Mouse (Mus musculus): ENCODE data around the gene Slc25a34. TPM values are rescaled to one million over a fixed set of nuclear protein-coding genes. Genes with fewer than 3 reads are reported as not detected.

Gene Slc25a34
- total and polyA plus RNA-seq, 3 experiments, result 0.16 TPM; not detected in 2

DNA sequence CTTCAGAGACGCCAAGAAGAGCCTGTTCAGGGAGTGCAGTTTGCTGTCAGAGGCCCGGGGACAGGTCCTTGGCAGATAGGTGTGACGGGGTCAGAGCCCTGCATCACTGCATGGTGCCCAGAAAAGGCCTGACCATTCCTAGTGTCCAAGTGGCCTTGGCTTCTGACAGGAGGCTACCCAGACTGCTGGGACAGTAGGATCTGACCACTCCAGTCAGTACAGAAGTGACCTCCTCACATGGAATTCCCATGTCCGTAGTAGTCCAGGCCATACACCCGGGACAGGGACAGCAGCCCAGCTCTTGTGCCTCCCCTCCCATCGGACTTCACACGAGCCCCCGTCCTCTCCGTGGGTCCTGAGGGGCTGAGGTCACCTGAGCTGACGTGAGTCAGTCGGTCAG, 6.4 kb upstream of the Slc25a34 start:
- DNase-seq (ENCODE audit: low spot score), result no peak
- Histone ChIP-seq H3K4me1 (ENCODE audit: insufficient read depth, low read depth, low read length) (peaks cover 3% of the 10 kb centered on the region; the same call in 1 of the 2 replicates), H3K9me3 (replicated peaks) (no peaks in the 10 kb centered on the region), H3K4me3 (ENCODE audit: low read depth, low read length) (0 out of 2 replicates have a peak overlapping the region, but pooled peaks have one; percentile 1), H3K36me3 (replicated peaks) (peaks cover 96% of the 10 kb centered on the region), H3K27me3 (ENCODE audit: insufficient read depth, low read length) (no peaks in the 10 kb centered on the region)
- ATAC-seq (ENCODE audit: extremely low read depth, insufficient number of reproducible peaks, low FRiP score, poor library complexity, severe bottlenecking), result no peak
- no peak for TF ChIP-seq GATA1 (IDR thresholded peaks at IDR 0.05; ENCODE audit: borderline replicate concordance, low read length)
- no peak for TF ChIP-seq CTCF (IDR thresholded peaks at IDR 0.05; ENCODE audit: low read depth, low read length)
- TF ChIP-seq GATA2 (IDR thresholded peaks at IDR 0.05; ENCODE audit: borderline replicate concordance, low read depth, low read length), result no peak
- TF ChIP-seq POLR2AphosphoS5 (IDR thresholded peaks at IDR 0.05; ENCODE audit: insufficient replicate concordance, low read depth, low read length), result no peak
- no peak for TF ChIP-seq TAL1 (conservative IDR thresholded peaks at IDR 0.05; ENCODE audit: low read depth, low read length)

DNA sequence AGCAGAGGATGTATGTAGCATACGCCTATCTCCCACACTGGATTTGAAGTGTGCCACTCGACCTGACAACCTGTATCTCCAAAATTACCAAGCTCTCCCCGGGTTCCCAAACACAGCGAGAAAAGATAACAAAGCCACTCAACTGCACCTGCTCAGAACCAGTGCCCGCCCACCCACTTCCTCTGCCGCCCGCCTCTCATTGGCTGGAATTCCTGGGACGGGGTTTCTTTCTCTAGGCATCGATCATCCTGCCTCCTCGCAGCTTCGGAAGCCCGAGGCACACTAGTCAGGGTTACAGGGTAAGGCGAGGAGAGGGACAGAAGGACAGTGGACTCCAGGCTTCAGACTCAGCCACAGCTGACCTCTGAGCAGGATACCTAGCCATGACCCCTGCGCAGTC, 5.0 kb upstream of the Slc25a34 start:
- H3K4me1 ChIP-seq (ENCODE audit: insufficient read depth, low read depth, low read length), result peaks cover 5% of the 10 kb centered on the region
- H3K36me3 ChIP-seq (replicated peaks), result peaks cover 84% of the 10 kb centered on the region
- no peak for DNase-seq (ENCODE audit: low spot score)
- no peak for ATAC-seq (ENCODE audit: extremely low read depth, insufficient number of reproducible peaks, low FRiP score, poor library complexity, severe bottlenecking)
- TF ChIP-seq CTCF (IDR thresholded peaks at IDR 0.05; ENCODE audit: low read depth, low read length) (no peak), GATA1 (IDR thresholded peaks at IDR 0.05; ENCODE audit: borderline replicate concordance, low read length) (no peak), POLR2AphosphoS5 (IDR thresholded peaks at IDR 0.05; ENCODE audit: insufficient replicate concordance, low read depth, low read length) (no peak), TAL1 (conservative IDR thresholded peaks at IDR 0.05; ENCODE audit: low read depth, low read length) (no peak), GATA2 (IDR thresholded peaks at IDR 0.05; ENCODE audit: borderline replicate concordance, low read depth, low read length) (no peak)
- no peaks in the 10 kb centered on the region for H3K27me3 ChIP-seq (ENCODE audit: insufficient read depth, low read length)
- H3K4me3 ChIP-seq (ENCODE audit: low read depth, low read length), result no peak overlapping the region
- H3K9me3 ChIP-seq (replicated peaks), result no peaks in the 10 kb centered on the region

- peaks cover 7% of the 10 kb centered on the region; the same call in 1 of the 2 replicates for H3K27me3 ChIP-seq (ENCODE audit: insufficient read depth, low read length)
- TF ChIP-seq TAL1 (conservative IDR thresholded peaks at IDR 0.05; ENCODE audit: low read depth, low read length) (no peak), CTCF (IDR thresholded peaks at IDR 0.05; ENCODE audit: low read depth, low read length) (no peak), GATA2 (IDR thresholded peaks at IDR 0.05; ENCODE audit: borderline replicate concordance, low read depth, low read length) (no peak), GATA1 (IDR thresholded peaks at IDR 0.05; ENCODE audit: borderline replicate concordance, low read length) (no peak), POLR2AphosphoS5 (IDR thresholded peaks at IDR 0.05; ENCODE audit: insufficient replicate concordance, low read depth, low read length) (no peak)
- H3K36me3 ChIP-seq (replicated peaks), result peaks cover 72% of the 10 kb centered on the region
- no peaks in the 10 kb centered on the region for H3K9me3 ChIP-seq (replicated peaks)
- ATAC-seq (ENCODE audit: extremely low read depth, insufficient number of reproducible peaks, low FRiP score, poor library complexity, severe bottlenecking), result no peak
- H3K4me1 ChIP-seq (ENCODE audit: insufficient read depth, low read depth, low read length), result peaks cover 6% of the 10 kb centered on the region
- no peak overlapping the region for H3K4me3 ChIP-seq (ENCODE audit: low read depth, low read length)
- DNase-seq (ENCODE audit: low spot score), result no peak
These were observed 3.9 kb upstream of the Slc25a34 start for GRCm38 (mm10) chr4:141627502-141627901.

DNA sequence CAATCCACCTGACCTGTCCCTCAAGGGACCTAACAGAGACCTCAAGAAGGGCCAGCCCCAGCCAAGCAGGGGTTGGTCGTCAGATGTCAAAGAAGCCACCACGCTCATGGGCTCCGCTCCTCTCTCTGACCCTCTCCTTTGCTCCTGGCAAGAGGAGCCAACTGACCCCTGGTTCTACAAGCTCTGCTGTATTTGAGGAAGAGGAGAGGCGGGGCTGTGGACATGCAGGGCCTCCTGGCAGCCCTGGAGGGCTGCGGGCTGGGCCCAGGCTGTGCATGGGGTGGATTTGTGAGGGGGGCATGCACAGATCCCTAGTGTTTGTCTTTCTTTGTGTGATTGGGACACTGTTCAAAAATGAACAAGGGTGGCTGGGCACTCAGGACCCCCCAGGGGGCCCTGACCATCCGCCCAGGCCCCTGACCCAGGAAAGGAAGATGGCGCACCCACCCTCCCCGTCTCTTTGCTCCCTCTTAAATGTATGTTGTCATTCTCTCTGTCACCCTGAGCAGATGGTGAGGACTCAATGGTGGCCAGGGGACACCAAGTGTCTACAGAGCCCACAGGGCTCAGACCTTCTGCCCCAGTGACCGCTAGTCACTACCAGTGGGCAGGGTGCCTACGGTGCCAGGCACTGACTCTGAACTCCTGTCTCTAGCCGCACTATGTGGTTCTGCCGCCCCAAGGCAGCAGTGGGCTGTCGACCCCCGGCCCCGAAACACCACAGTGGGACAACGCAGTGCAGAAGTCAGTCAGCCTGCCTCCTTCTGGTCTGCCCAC, 2.3 kb upstream of the Slc25a34 start:
- no peak for ATAC-seq (ENCODE audit: extremely low read depth, insufficient number of reproducible peaks, low FRiP score, poor library complexity, severe bottlenecking)
- H3K4me1 ChIP-seq (ENCODE audit: insufficient read depth, low read depth, low read length), result peaks cover 6% of the 10 kb centered on the region

DNA sequence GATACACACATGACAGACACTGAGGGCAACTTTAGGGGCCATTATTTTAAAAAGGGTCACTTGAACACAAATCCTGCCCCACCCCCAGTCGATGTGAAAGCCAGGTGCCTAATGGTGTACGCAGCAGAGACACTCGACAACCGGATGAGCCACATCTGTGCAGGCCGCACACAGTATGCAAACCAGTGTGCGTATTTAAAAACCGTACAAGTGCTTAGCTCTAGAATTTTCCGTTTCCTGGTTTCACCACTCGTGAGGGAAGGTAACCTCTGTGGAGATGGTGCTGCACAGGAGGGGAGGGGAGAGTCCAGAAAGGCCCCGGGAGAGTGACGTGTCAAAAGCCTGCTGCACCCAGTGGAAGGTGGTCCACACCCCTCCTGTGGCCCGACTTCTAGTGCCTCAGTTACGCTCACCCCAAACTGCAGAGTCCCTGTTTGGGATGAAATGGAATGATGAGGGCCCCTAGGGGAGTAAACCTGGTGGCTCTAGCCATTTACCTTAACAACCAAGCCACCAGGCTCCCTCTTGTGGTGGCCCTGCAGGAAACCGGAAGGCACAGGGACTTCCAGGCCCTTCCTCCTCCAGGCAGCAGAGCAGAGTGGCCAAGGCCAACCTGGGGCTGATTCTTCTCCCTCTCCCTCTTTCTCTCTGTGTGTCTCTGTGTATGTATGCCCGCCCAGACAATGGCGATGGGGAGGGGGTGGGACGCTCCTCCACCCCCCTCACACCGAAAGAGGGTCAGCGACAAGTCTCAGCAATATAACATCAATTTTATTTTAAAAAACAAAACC, 1.6 kb upstream of the Slc25a34 start:
- H3K4me1 ChIP-seq (ENCODE audit: insufficient read depth, low read depth, low read length), result peaks cover 6% of the 10 kb centered on the region
- no peak for ATAC-seq (ENCODE audit: extremely low read depth, insufficient number of reproducible peaks, low FRiP score, poor library complexity, severe bottlenecking)
- peaks cover 49% of the 10 kb centered on the region for H3K36me3 ChIP-seq (replicated peaks)
- no peak for DNase-seq (ENCODE audit: low spot score)
- TF ChIP-seq TAL1 (conservative IDR thresholded peaks at IDR 0.05; ENCODE audit: low read depth, low read length), result no peak
- TF ChIP-seq CTCF (IDR thresholded peaks at IDR 0.05; ENCODE audit: low read depth, low read length), result no peak
- no peak for TF ChIP-seq POLR2AphosphoS5 (IDR thresholded peaks at IDR 0.05; ENCODE audit: insufficient replicate concordance, low read depth, low read length)
- TF ChIP-seq GATA1 (IDR thresholded peaks at IDR 0.05; ENCODE audit: borderline replicate concordance, low read length), result no peak
- TF ChIP-seq GATA2 (IDR thresholded peaks at IDR 0.05; ENCODE audit: borderline replicate concordance, low read depth, low read length), result no peak
- peaks cover 19% of the 10 kb centered on the region for H3K27me3 ChIP-seq (ENCODE audit: insufficient read depth, low read length)
- no peaks in the 10 kb centered on the region for H3K9me3 ChIP-seq (replicated peaks)
- H3K4me3 ChIP-seq (ENCODE audit: low read depth, low read length), result no peak overlapping the region

More for the DNA sequence above, 2.3 kb upstream of the Slc25a34 start:
- TF ChIP-seq TAL1 (conservative IDR thresholded peaks at IDR 0.05; ENCODE audit: low read depth, low read length) (no peak), CTCF (IDR thresholded peaks at IDR 0.05; ENCODE audit: low read depth, low read length) (no peak), GATA1 (IDR thresholded peaks at IDR 0.05; ENCODE audit: borderline replicate concordance, low read length) (no peak), POLR2AphosphoS5 (IDR thresholded peaks at IDR 0.05; ENCODE audit: insufficient replicate concordance, low read depth, low read length) (no peak), GATA2 (IDR thresholded peaks at IDR 0.05; ENCODE audit: borderline replicate concordance, low read depth, low read length) (no peak)
- Histone ChIP-seq H3K27me3 (ENCODE audit: insufficient read depth, low read length) (peaks cover 17% of the 10 kb centered on the region; the same call in 1 of the 2 replicates), H3K9me3 (replicated peaks) (no peaks in the 10 kb centered on the region), H3K4me3 (ENCODE audit: low read depth, low read length) (no peak overlapping the region), H3K36me3 (replicated peaks) (peaks cover 57% of the 10 kb centered on the region)
- no peak for DNase-seq (ENCODE audit: low spot score)

DNA sequence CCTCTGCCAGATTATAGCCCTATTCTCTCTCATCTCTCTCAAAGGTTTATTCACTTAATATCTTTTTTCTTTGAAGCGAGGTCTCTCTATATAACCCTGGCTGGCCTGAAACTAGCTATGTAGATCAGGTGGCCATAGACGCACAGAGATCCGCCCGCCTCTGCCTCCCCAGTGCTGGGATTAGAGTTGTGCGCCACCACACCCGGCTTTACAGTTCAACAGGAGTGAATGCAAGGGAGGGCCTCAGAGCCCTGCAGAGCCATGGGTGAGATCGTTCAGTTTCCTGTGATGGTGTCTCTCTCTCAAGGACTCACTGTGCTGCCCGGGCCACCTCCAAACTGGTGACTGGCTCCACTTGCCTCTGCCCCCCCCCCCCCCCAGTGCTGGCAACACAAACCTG, 513 bp upstream of the Slc25a34 start:
- peaks cover 8% of the 10 kb centered on the region for H3K4me1 ChIP-seq (ENCODE audit: insufficient read depth, low read depth, low read length)
- H3K4me3 ChIP-seq (ENCODE audit: low read depth, low read length), result no peak overlapping the region
- no peak for ATAC-seq (ENCODE audit: extremely low read depth, insufficient number of reproducible peaks, low FRiP score, poor library complexity, severe bottlenecking)
- peaks cover 39% of the 10 kb centered on the region for H3K36me3 ChIP-seq (replicated peaks)
- peaks cover 28% of the 10 kb centered on the region for H3K27me3 ChIP-seq (ENCODE audit: insufficient read depth, low read length)
- no peaks in the 10 kb centered on the region for H3K9me3 ChIP-seq (replicated peaks)
- DNase-seq (ENCODE audit: low spot score), result no peak
- TF ChIP-seq POLR2AphosphoS5 (IDR thresholded peaks at IDR 0.05; ENCODE audit: insufficient replicate concordance, low read depth, low read length) (no peak), TAL1 (conservative IDR thresholded peaks at IDR 0.05; ENCODE audit: low read depth, low read length) (no peak), CTCF (IDR thresholded peaks at IDR 0.05; ENCODE audit: low read depth, low read length) (no peak), GATA1 (IDR thresholded peaks at IDR 0.05; ENCODE audit: borderline replicate concordance, low read length) (no peak), GATA2 (IDR thresholded peaks at IDR 0.05; ENCODE audit: borderline replicate concordance, low read depth, low read length) (no peak)
